Mouse (Mus musculus) left cerebral cortex, adult 2 months (tissue): ENCODE results near the gene Yipf3. TPM values are rescaled to one million over a fixed set of nuclear protein-coding genes. Genes with fewer than 3 reads are reported as not detected.
A peak's percentile ranks its signal among the peaks of the same experiment; 100 is the strongest.

Source experiments
- DNase-seq, 2 experiments: peaks; one replicate each; pipeline ENCODE4 v3.0.0; 2021 to 2022; ENCODE audit warnings: low spot score in 2 of 2, mixed read lengths in 1 of 2; ENCODE audit errors: extremely low spot score in 1 of 2
- H3K27ac ChIP-seq: fragments of 200-600 bp; 2 replicates; pipeline ENCODE4 v1.8.1; 2022
- H3K4me3 ChIP-seq: fragments of 200-600 bp; 2 replicates; pipeline ENCODE4 v1.8.1; 2022
- CTCF ChIP-seq: fragments of 200-600 bp; IDR thresholded peaks from 2 replicates; pipeline ENCODE4 v1.8.1; 2022; ENCODE audit warnings: antibody characterized with exemption, mild to moderate bottlenecking, moderate library complexity
- intact Hi-C: fragments of 180-260 bp; cut with DNase I; formaldehyde crosslinking; loops from one replicate; pipeline ENCODE4 v1.15.1; 2025
- total RNA-seq, 2 experiments: library from RNA; stranded (reverse); gene quantifications; 2 replicates each; pipeline ENCODE4 v1.2.3; 2021

Gene Yipf3
- total RNA-seq, 2 experiments from 2014 or later: 85.5 to 87.6 TPM

DNA sequence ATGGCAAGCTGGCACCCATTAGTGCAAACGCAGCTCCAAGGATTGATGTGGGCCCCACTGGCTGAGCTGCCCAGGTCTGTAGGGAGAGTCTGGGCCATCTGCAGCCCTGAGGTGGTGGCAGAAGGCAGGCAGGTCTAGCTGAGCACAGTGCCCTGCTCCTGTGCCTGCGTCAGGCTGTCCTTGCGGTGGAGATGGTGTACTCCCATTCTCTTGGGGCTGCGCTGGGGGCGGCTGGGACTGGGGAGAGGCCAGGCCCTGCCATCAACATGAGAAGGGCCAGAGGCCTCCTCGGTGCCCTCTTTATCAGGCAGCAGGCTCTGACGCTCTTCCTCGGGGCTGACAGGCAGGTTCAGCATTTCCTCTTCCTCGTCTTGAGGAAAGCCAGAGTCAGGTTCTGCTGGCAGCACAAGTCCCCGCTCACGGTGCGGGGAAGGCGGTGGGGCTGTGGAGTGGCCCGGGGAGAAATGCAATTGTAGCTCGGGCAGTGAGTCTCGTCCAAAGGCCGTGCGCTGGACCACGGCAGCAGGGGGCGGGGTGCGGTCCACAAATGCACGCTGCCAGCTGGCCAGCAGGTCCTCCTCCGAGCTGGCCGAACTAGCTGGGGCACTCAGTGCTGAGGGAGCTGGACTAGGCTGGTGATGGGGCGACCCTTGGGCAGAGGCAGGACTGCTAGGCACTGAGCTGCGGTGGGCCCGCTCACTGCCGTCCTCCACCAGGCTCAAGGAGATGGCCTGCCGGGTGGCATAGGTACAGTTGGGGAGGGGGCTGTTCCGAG lies 10.6 kb downstream of the Yipf3 start:
- no peak for TF ChIP-seq CTCF
- H3K27ac ChIP-seq: no peak overlapping the region
- intact Hi-C loops: no loop called here
- no peak for DNase-seq
- no peak overlapping the region for H3K4me3 ChIP-seq

DNA sequence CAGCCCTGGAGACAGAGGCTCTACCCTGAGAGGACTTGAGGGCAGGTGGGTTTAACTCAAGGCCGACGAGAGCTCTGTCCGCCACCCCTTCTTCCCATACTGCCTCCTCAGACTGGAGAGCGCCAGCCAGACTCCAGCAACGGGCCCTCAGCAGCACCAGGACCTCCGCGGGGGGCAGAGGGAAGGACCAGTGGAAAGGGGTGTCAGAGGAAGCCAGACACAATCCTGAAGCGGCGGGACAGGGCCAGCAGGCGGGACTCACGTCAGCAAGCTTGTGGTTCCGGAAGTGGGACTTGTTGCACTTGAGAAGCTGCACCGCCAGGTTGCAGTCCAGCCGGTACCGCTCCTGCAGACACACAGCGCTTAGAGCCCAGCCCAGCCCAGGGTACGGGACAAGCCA lies 11.8 kb downstream of the Yipf3 start:
- intact Hi-C loops: no loop called here

DNA sequence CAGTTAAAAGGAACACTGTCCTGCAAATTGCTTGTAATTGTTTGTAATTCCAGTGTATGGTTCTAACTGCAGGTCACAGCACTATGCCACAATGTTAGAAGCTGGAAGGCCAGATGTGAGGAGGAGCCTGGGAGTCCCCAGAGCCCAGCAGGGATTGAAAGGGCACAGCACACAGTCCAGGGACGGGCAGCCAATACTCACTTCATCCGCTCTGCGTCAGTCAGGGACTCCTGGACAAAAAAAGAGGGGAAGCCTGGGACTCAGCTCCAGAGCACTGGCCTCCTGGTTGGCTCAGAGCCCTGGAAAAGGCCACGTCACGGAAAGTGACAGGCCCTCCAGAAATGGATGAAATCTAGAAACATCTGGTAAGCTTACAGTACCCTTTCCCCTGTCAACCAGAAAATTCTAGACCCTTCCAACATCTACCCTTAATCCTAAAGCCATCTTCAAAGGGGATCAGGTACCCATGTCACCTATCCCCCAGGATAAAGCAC lies 14.4 kb downstream of the Yipf3 start:
- Histone ChIP-seq H3K27ac (no peak overlapping the region), H3K4me3 (no peak overlapping the region)
- intact Hi-C loops: no loop called here
- DNase-seq: no peak
- no peak for TF ChIP-seq CTCF

More for the DNA sequence above, 11.8 kb downstream of the Yipf3 start:
- Histone ChIP-seq H3K4me3 (no peak overlapping the region), H3K27ac (no peak overlapping the region)
- DNase-seq: no peak
- TF ChIP-seq CTCF: no peak

DNA sequence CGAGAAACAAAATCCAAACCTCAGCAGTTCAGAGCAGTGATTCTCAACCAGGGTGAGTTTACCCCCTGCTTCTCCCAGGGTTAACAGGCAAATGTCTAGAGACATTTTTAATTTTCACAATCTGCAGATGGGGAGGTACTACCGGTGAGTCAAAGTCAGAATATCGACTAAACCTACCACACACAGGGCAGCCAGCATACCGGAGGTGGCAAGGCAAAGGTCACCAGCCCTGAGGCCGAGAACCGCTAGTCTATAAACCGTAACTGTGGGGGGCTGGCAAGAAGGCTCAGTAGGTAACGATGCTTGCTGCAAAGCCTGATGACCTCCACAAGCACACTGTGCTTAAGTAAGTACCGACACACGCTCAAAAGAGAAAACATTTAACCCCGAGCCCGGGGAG lies 17.6 kb downstream of the Yipf3 start:
- no peak overlapping the region for H3K27ac ChIP-seq
- H3K4me3 ChIP-seq: no peak overlapping the region
- DNase-seq: no peak
- intact Hi-C loops: loop anchor here (5.0 kb wide), 1 partner anchor 127 kb away; no protein-coding TSS in a partner anchor
- TF ChIP-seq CTCF: no peak

DNA sequence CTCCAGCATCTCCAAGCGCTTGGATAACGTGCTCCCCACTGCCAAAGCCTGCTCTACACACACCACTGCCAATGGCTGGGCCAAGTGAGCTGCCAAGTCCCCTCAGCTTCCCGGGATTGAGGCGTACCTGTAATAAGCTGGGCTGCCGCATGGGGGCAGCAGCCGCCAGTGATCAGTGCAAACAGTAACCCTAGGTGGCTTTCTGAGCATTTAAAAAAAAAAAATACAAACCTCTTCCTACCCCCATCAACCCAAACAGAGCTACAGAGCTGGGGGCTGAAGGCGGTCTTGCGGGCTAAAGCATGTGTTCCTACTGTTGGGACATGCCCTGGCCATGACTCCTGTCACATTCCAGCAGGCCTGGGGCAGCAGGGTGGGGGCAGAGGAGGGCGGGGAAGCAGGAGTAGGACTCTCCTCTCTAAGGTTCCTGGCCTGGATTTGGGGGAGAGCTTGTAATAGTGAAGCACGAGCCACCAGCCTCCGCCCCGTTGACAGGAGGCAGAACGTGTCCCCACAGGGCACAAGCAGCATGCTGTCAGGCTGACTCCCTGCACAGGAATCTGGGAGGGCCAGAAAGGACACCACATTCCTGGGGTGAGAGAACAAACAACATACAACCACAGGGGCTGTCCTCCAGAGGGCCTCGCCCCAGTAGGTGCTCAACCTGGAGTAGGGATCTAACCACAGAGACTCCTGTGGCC lies 18.2 kb downstream of the Yipf3 start:
- DNase-seq: peak; percentile 84 to 88
- TF ChIP-seq CTCF: peak; percentile 95
- Histone ChIP-seq H3K27ac (peak overlapping the region; percentile 48), H3K4me3 (no peak overlapping the region)
- intact Hi-C loops: loop anchor here (1.0 to 5.0 kb wide), 2 partner anchors 32 to 126 kb away; no protein-coding TSS in a partner anchor

DNA sequence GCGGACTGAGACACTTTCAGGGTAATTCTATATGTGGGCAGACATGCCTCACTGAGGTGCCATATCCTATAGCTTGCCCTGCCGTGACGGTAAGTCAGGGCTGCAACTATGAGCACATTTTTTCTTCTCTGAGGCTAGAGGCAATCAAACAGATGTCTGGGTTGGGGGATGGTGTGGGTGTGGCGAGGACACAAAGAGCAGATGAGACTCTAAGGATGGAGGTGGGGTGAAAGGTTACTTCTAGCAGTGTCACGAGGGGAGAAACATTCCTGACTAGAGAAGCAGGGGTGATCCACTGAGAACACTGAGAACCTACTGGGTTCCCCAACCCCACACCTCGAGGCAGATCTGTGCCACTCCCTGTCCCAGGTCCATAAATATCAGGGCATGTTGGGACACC lies 19.1 kb downstream of the Yipf3 start:
- no peak for TF ChIP-seq CTCF
- H3K4me3 ChIP-seq: no peak overlapping the region
- DNase-seq: no peak
- no peak overlapping the region for H3K27ac ChIP-seq
- intact Hi-C loops: loop anchor here (1.0 to 5.0 kb wide), 2 partner anchors 31 to 125 kb away; no protein-coding TSS in a partner anchor

DNA sequence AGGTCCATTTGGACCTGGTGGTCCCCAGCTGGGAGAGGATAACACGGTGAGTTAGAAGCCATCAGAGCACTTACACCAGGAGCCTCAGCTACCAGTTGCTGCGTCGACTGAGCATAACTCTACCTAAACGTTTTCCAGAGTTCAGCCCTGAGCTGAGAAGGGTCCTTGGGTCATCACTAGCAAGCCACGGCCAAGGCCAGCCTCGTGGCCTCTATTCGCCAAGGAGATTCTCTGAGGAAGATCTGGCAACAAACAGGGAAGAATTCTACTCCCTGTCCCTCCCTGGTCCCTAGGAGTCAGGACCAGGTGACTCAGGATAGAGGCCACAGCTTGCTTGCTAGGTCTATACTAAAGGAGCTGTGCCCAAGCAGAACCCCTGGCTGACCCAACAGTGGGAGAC lies 19.6 kb downstream of the Yipf3 start:
- no peak for DNase-seq
- intact Hi-C loops: loop anchor here (5.0 kb wide), 1 partner anchor 125 kb away; no protein-coding TSS in a partner anchor
- TF ChIP-seq CTCF: no peak
- Histone ChIP-seq H3K27ac (no peak overlapping the region), H3K4me3 (no peak overlapping the region)

DNA sequence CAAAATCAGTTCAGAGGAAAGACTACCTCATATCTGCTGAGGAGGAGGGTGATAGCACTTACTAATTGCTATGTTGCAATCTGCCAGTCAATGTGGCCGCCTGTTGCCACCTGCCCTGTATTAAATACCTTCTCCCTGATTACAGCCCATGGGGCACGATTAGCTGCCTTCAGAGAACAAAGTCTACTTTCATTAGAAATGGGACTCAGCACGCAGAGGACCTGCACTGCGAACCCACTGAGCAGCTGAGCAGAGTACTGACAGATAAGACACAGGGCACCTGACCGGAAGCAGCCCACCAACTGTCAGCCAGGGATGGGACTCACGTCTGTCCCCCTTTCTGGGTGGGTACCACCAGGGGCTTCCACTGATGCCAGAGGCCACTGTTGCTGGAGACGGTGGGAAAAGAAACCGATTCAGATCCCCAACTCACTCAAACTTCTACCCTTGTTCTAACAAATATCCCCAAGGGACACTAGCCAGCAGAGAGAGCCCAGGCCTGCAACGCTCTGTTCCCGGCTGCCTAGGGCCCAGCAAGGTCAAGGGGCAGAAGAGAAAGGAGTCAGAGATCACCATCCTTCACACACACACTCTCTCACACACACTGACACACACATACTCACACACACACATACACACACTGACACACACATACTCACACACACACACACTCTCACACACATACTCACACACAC lies 20.3 kb downstream of the Yipf3 start:
- intact Hi-C loops: loop anchor here (5.0 kb wide), 1 partner anchor 124 kb away; no protein-coding TSS in a partner anchor
- DNase-seq: no peak
- H3K27ac ChIP-seq: no peak overlapping the region
- no peak for TF ChIP-seq CTCF
- no peak overlapping the region for H3K4me3 ChIP-seq

DNA sequence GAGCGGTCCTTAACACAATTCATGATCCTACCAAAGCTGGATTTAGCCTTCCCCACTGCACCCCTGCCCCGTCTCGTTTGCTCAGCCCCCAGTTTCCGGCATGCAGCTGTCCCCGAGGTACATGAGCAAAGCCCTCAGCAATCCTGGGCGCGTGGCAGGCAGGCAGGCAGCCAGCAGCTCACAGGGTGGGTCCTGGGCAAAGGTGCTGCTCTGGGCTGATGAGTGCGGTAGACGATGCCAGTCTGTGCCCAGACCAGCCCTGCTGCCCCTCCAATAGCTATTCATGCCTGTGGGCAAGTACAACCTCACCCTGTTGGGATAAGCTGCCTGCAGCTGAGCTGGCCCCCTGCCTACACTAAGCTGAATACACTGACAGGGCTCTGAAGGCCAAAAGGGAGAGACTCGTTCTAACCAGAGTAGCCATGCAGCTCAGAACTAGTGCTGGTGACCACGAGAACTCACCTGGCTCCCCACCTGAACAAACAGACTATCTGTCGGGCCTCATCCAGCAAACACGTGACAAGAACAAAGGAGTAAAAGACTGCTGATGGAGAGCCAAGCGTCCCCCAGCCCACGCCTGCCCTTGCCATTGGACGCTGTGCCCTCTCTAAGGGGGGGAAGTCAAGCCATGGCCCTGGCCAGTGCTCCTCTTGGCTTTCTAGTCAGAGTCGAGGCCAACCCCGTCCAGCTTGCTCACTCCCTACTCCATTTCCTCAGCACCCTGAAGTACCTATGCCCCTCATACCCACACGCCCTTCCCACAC lies 22.1 kb downstream of the Yipf3 start:
- TF ChIP-seq CTCF: no peak
- Histone ChIP-seq H3K4me3 (no peak overlapping the region), H3K27ac (peak overlapping the region; percentile 36)
- no peak for DNase-seq
- intact Hi-C loops: loop anchor here (5.0 kb wide), 1 partner anchor 122 kb away; no protein-coding TSS in a partner anchor

DNA sequence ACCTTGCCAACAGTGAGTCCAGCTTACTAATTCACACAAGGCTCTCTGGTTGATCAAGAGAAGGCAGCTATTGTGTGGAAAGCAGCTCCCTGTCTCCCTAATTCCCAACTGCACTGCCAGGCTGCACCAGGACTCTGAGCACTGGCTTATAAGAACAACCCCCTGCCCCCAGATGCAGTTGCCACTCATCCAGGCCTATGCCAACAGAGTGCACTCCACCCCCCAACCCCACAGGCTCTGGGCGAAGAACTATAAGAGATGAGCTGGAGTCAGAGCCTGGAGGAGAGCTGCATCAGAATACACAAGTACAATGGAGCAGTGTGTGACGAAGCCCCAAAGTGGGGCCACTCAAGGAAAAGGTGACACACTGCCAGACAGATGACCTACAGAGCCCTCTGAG lies 24.2 kb downstream of the Yipf3 start:
- no peak for TF ChIP-seq CTCF
- peak in 1 of 2 experiments; percentile 12 for DNase-seq
- H3K27ac ChIP-seq: peak overlapping the region; percentile 64
- intact Hi-C loops: no loop called here
- H3K4me3 ChIP-seq: no peak overlapping the region

DNA sequence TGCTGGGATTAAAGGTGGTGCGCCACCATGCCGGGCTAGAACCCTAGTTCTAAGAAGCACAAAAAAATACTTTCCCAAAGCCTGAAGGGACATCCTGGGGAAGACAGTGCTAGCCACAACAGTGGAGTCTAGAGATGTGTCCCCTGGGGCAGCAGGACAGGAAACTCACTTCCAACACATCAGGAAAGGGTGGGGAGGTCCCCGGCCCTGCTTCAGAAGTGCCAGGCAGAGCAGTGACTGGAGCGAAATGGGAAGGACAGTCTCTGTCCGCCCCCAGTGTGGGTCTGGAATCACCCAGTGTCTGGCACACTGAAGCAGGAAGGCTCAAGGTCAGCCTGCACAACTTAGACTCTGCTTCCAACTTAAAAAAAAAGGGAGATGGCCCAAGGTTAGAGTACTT lies 24.8 kb downstream of the Yipf3 start:
- H3K27ac ChIP-seq: peak overlapping the region; percentile 86
- intact Hi-C loops: no loop called here
- no peak overlapping the region for H3K4me3 ChIP-seq
- DNase-seq: no peak
- TF ChIP-seq CTCF: no peak
